Mouse (Mus musculus): ENCODE results near the gene Fgfr2. TPM values are rescaled to one million over a fixed set of nuclear protein-coding genes. Genes with fewer than 3 reads are reported as not detected.

Fgfr2 gene
- polyA plus RNA-seq, 1 experiment from 2014 or later = 24.1 TPM

- no peaks in the 10 kb centered on the region for H3K27me3 ChIP-seq (replicated peaks; ENCODE audit: control insufficient read depth, insufficient read depth, low read length)
- no peak overlapping the region for H3K27ac ChIP-seq (ENCODE audit: low read depth, low read length)
- H3K9ac ChIP-seq (ENCODE audit: low read depth, low read length) = no peak overlapping the region
- ATAC-seq = no peak
- H3K36me3 ChIP-seq (ENCODE audit: control insufficient read depth, insufficient read depth, low read length) = no peaks in the 10 kb centered on the region
- 86% methylated on average over 2 of the region's 2 CpGs for WGBS
- H3K4me1 ChIP-seq (ENCODE audit: control insufficient read depth, insufficient read depth, low read depth, low read length) = no peaks in the 10 kb centered on the region
- H3K9me3 ChIP-seq (ENCODE audit: control insufficient read depth, low read length) = no peaks in the 10 kb centered on the region
- no peak overlapping the region for H3K4me3 ChIP-seq (ENCODE audit: low read length)
- no peak overlapping the region for H3K4me2 ChIP-seq (ENCODE audit: low read length)
These were observed 2536.6 kb downstream of the Fgfr2 start for GRCm38 (mm10) chr7:130586521-130587072.

GRCm38 (mm10) chr7:130578607-130579006, 2544.5 kb downstream of the Fgfr2 start:
- no peak overlapping the region for H3K9ac ChIP-seq (ENCODE audit: low read depth, low read length)
- no peak overlapping the region for H3K4me3 ChIP-seq (ENCODE audit: low read length)
- no peak overlapping the region for H3K27ac ChIP-seq (ENCODE audit: low read depth, low read length)
- H3K27me3 ChIP-seq (replicated peaks; ENCODE audit: control insufficient read depth, insufficient read depth, low read length) = no peaks in the 10 kb centered on the region
- no peaks in the 10 kb centered on the region for H3K36me3 ChIP-seq (ENCODE audit: control insufficient read depth, insufficient read depth, low read length)
- no peak for ATAC-seq
- H3K4me2 ChIP-seq (ENCODE audit: low read length) = no peak overlapping the region
- 74% methylated on average over 5 of the region's 5 CpGs for WGBS
- H3K9me3 ChIP-seq (ENCODE audit: control insufficient read depth, low read length) = no peaks in the 10 kb centered on the region
- H3K4me1 ChIP-seq (ENCODE audit: control insufficient read depth, insufficient read depth, low read depth, low read length) = peaks cover 2% of the 10 kb centered on the region; the same call in 1 of the 2 replicates

- no peaks in the 10 kb centered on the region for H3K9me3 ChIP-seq (ENCODE audit: control insufficient read depth, low read length)
- H3K27me3 ChIP-seq (replicated peaks; ENCODE audit: control insufficient read depth, insufficient read depth, low read length) = no peaks in the 10 kb centered on the region
- H3K4me3 ChIP-seq (ENCODE audit: low read length) = no peak overlapping the region
- ATAC-seq = no peak
- no peak overlapping the region for H3K9ac ChIP-seq (ENCODE audit: low read depth, low read length)
- no peak overlapping the region for H3K27ac ChIP-seq (ENCODE audit: low read depth, low read length)
- no peaks in the 10 kb centered on the region for H3K36me3 ChIP-seq (ENCODE audit: control insufficient read depth, insufficient read depth, low read length)
- peaks cover 2% of the 10 kb centered on the region; the same call in 1 of the 2 replicates for H3K4me1 ChIP-seq (ENCODE audit: control insufficient read depth, insufficient read depth, low read depth, low read length)
- no peak overlapping the region for H3K4me2 ChIP-seq (ENCODE audit: low read length)
- 94% methylated on average over 2 of the region's 2 CpGs for WGBS
These were observed 2545.1 kb downstream of the Fgfr2 start for GRCm38 (mm10) chr7:130578066-130578465.

- Histone ChIP-seq H3K4me1 (ENCODE audit: control insufficient read depth, insufficient read depth, low read depth, low read length) (peaks cover 2% of the 10 kb centered on the region; the same call in 1 of the 2 replicates), H3K4me3 (ENCODE audit: low read length) (no peak within 1 kb of the TSS), H3K4me2 (ENCODE audit: low read length) (peak within 1 kb of the TSS; percentile 26), H3K27ac (ENCODE audit: low read depth, low read length) (no peak within 1 kb of the TSS), H3K36me3 (ENCODE audit: control insufficient read depth, insufficient read depth, low read length) (no peaks in the 10 kb centered on the region), H3K27me3 (replicated peaks; ENCODE audit: control insufficient read depth, insufficient read depth, low read length) (no peaks in the 10 kb centered on the region), H3K9me3 (ENCODE audit: control insufficient read depth, low read length) (no peaks in the 10 kb centered on the region), H3K9ac (ENCODE audit: low read depth, low read length) (0 out of 2 replicates have a peak within 1 kb of the TSS, but pooled peaks have one; percentile 18)
- no peak for ATAC-seq
- 64% methylated on average over 15 of the region's 15 CpGs for WGBS
These were observed 2545.7 kb downstream of the Fgfr2 start, which contains the start of gene Tacc2 for GRCm38 (mm10) chr7:130577388-130578003. Gene Tacc2 (plus strand): TSS chr7:130577438.

- no peak overlapping the region for H3K27ac ChIP-seq (ENCODE audit: low read depth, low read length)
- WGBS = 28% methylated on average over 10 of the region's 10 CpGs
- no peak for ATAC-seq
These were observed 2546.2 kb downstream of the Fgfr2 start for GRCm38 (mm10) chr7:130576981-130577380.

GRCm38 (mm10) chr7:130574211-130574991, 2548.7 kb downstream of the Fgfr2 start:
- Histone ChIP-seq H3K4me3 (ENCODE audit: low read length) (no peak overlapping the region), H3K27ac (ENCODE audit: low read depth, low read length) (0 out of 2 replicates have a peak overlapping the region, but pooled peaks have one; percentile 5), H3K4me2 (ENCODE audit: low read length) (peak overlapping the region; percentile 27; the same call in 1 of the 2 replicates), H3K9me3 (ENCODE audit: control insufficient read depth, low read length) (no peaks in the 10 kb centered on the region), H3K27me3 (replicated peaks; ENCODE audit: control insufficient read depth, insufficient read depth, low read length) (no peaks in the 10 kb centered on the region), H3K4me1 (ENCODE audit: control insufficient read depth, insufficient read depth, low read depth, low read length) (peaks cover 2% of the 10 kb centered on the region; the same call in 1 of the 2 replicates), H3K9ac (ENCODE audit: low read depth, low read length) (no peak overlapping the region), H3K36me3 (ENCODE audit: control insufficient read depth, insufficient read depth, low read length) (no peaks in the 10 kb centered on the region)
- 32% methylated on average over 13 of the region's 13 CpGs for WGBS
- ATAC-seq = peak; percentile 92

More at GRCm38 (mm10) chr7:130576981-130577380, 2546.2 kb downstream of the Fgfr2 start:
- no peaks in the 10 kb centered on the region for H3K36me3 ChIP-seq (ENCODE audit: control insufficient read depth, insufficient read depth, low read length)
- no peaks in the 10 kb centered on the region for H3K9me3 ChIP-seq (ENCODE audit: control insufficient read depth, low read length)
- H3K27me3 ChIP-seq (replicated peaks; ENCODE audit: control insufficient read depth, insufficient read depth, low read length) = no peaks in the 10 kb centered on the region
- H3K4me1 ChIP-seq (ENCODE audit: control insufficient read depth, insufficient read depth, low read depth, low read length) = peaks cover 2% of the 10 kb centered on the region; the same call in 1 of the 2 replicates
- no peak overlapping the region for H3K4me3 ChIP-seq (ENCODE audit: low read length)
- 0 out of 2 replicates have a peak overlapping the region, but pooled peaks have one; percentile 18 for H3K9ac ChIP-seq (ENCODE audit: low read depth, low read length)
- peak overlapping the region; percentile 26 for H3K4me2 ChIP-seq (ENCODE audit: low read length)

- ATAC-seq = no peak
- H3K4me1 ChIP-seq (ENCODE audit: control insufficient read depth, insufficient read depth, low read depth, low read length) = peaks cover 2% of the 10 kb centered on the region; the same call in 1 of the 2 replicates
These were observed 2549.4 kb downstream of the Fgfr2 start for GRCm38 (mm10) chr7:130573746-130574145.

GRCm38 (mm10) chr7:130572821-130573220, 2550.3 kb downstream of the Fgfr2 start, which contains the start of gene Nsmce4a:
Gene Nsmce4a (minus strand): TSS chr7:130573118.
- Histone ChIP-seq H3K36me3 (ENCODE audit: control insufficient read depth, insufficient read depth, low read length) (no peaks in the 10 kb centered on the region), H3K4me1 (ENCODE audit: control insufficient read depth, insufficient read depth, low read depth, low read length) (peaks cover 2% of the 10 kb centered on the region; the same call in 1 of the 2 replicates), H3K9ac (ENCODE audit: low read depth, low read length) (no peak within 1 kb of the TSS), H3K9me3 (ENCODE audit: control insufficient read depth, low read length) (no peaks in the 10 kb centered on the region), H3K27ac (ENCODE audit: low read depth, low read length) (no peak within 1 kb of the TSS), H3K4me3 (ENCODE audit: low read length) (no peak within 1 kb of the TSS), H3K27me3 (replicated peaks; ENCODE audit: control insufficient read depth, insufficient read depth, low read length) (no peaks in the 10 kb centered on the region), H3K4me2 (ENCODE audit: low read length) (no peak within 1 kb of the TSS)
- WGBS = 79% methylated on average over 8 of the region's 11 CpGs
- no peak for ATAC-seq

More at GRCm38 (mm10) chr7:130573746-130574145, 2549.4 kb downstream of the Fgfr2 start:
- H3K9me3 ChIP-seq (ENCODE audit: control insufficient read depth, low read length) = no peaks in the 10 kb centered on the region
- WGBS = 86% methylated on average over 10 of the region's 10 CpGs
- H3K27ac ChIP-seq (ENCODE audit: low read depth, low read length) = no peak overlapping the region
- H3K4me3 ChIP-seq (ENCODE audit: low read length) = no peak overlapping the region
- no peaks in the 10 kb centered on the region for H3K36me3 ChIP-seq (ENCODE audit: control insufficient read depth, insufficient read depth, low read length)
- H3K9ac ChIP-seq (ENCODE audit: low read depth, low read length) = no peak overlapping the region
- no peaks in the 10 kb centered on the region for H3K27me3 ChIP-seq (replicated peaks; ENCODE audit: control insufficient read depth, insufficient read depth, low read length)
- no peak overlapping the region for H3K4me2 ChIP-seq (ENCODE audit: low read length)

- H3K4me3 ChIP-seq (ENCODE audit: low read length) = no peak overlapping the region
- H3K9me3 ChIP-seq (ENCODE audit: control insufficient read depth, low read length) = no peaks in the 10 kb centered on the region
- H3K4me1 ChIP-seq (ENCODE audit: control insufficient read depth, insufficient read depth, low read depth, low read length) = peaks cover 2% of the 10 kb centered on the region; the same call in 1 of the 2 replicates
- no peak overlapping the region for H3K9ac ChIP-seq (ENCODE audit: low read depth, low read length)
- no peak overlapping the region for H3K27ac ChIP-seq (ENCODE audit: low read depth, low read length)
- no peaks in the 10 kb centered on the region for H3K27me3 ChIP-seq (replicated peaks; ENCODE audit: control insufficient read depth, insufficient read depth, low read length)
- no peaks in the 10 kb centered on the region for H3K36me3 ChIP-seq (ENCODE audit: control insufficient read depth, insufficient read depth, low read length)
- no peak for ATAC-seq
- no peak overlapping the region for H3K4me2 ChIP-seq (ENCODE audit: low read length)
- WGBS = 37% methylated on average over 7 of the region's 7 CpGs
These were observed 2552.7 kb downstream of the Fgfr2 start for GRCm38 (mm10) chr7:130570472-130570871.
